Mouse (Mus musculus): ENCODE data around the gene Slc35f1.

- no peak for TF ChIP-seq GATA1 (IDR thresholded peaks at IDR 0.05; ENCODE audit: low read length)
- no peak for TF ChIP-seq TAL1 (IDR thresholded peaks at IDR 0.05; ENCODE audit: low read length)
Measured at GRCm38 (mm10) chr10:53115028-53115427, 424.7 kb downstream of the Slc35f1 start.

All from erythroblast, embryonic 14.5 days (primary cell).